Mouse (Mus musculus) kidney, adult 2 months (tissue): ENCODE data around the gene Trim44.

Experiments
- CTCF ChIP-seq: fragments of 200-500 bp; conservative IDR thresholded peaks from 2 replicates; pipeline ENCODE4 v1.5.1; 2011; ENCODE audit warnings: low read depth, mild to moderate bottlenecking, control low read depth, low read length, moderate library complexity, mixed read lengths; ENCODE audit not compliant: insufficient read depth, insufficient read length
- POLR2A ChIP-seq: fragments of 200-500 bp; IDR thresholded peaks from one replicate; pipeline ENCODE4 v1.6.1; 2011; ENCODE audit warnings: low read depth, low read length, control low read depth

- TF ChIP-seq POLR2A (no peak), CTCF (no peak)
Observed at GRCm38 (mm10) chr2:102371332-102371731, 36.3 kb downstream of the Trim44 start.
